Mouse (Mus musculus): ENCODE data around the gene Plcb4. TPM values are rescaled to one million over a fixed set of nuclear protein-coding genes. Genes with fewer than 3 reads are reported as not detected.
"Not testable (repeated sequence)": the region's sequence is repeated elsewhere in the genome, so short reads cannot be mapped to it uniquely, and the experiment has no call there.

The Plcb4 gene
- polyA plus RNA-seq, 1 experiment from 2014 or later, result 25.3 TPM

DNA sequence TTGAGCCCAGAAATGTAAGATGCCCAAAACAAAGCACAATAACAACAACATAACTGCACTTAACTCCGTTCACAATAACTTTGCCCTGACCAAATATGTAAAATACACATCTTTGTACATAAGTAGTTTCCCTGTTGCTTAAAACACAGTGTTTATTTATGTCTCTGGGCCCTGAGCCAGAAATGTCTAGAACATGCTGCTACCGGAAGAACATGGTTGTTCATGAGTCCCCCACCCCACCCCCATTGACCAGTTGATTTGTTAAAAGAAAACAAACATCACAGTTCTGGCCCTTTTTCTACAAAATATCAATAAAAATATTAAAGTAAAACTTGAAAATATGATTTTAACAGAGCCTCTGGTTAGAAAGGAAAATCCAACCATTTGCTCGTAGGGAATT, 49.6 kb downstream of the Plcb4 start:
- Histone ChIP-seq H3K27me3 (ENCODE audit: control insufficient read depth, insufficient read depth, low read length) (no peaks in the 10 kb centered on the region), H3K36me3 (ENCODE audit: control insufficient read depth, insufficient read depth, low read length) (no peaks in the 10 kb centered on the region), H3K9me3 (replicated peaks; ENCODE audit: control insufficient read depth, low read length) (no peaks in the 10 kb centered on the region), H3K27ac (ENCODE audit: low read length) (no peak overlapping the region), H3K4me3 (replicated peaks; ENCODE audit: low read length) (no peak overlapping the region), H3K4me1 (ENCODE audit: control insufficient read depth, insufficient read depth, low read length) (peaks cover 26% of the 10 kb centered on the region), H3K4me2 (ENCODE audit: low read depth, low read length) (no peak overlapping the region), H3K9ac (ENCODE audit: low read length) (no peak overlapping the region)
- WGBS, result 56% methylated on average over 3 of the region's 3 CpGs
- ATAC-seq (ENCODE audit: insufficient read depth, low FRiP score), result no peak

DNA sequence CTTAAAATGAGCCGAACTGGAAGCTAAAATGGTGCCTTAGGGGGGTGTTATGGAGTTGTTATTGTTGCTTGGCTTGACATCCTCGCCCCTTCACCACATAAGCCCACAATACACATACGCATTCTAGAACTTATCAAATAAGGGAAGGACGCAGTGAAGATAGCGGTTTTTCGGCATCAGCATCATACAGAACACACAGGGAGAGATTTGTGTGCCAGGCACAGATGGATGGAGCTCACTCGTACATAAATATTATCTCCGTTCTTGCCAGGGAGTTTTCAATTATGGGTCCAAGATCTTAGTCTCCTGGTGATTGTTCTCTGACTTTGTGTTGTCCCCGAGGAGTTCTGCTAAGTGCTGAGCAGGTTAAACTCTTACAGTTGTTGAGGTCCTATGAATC, 50.0 kb downstream of the Plcb4 start:
- H3K27ac ChIP-seq (ENCODE audit: low read length), result no peak overlapping the region
- no peaks in the 10 kb centered on the region for H3K36me3 ChIP-seq (ENCODE audit: control insufficient read depth, insufficient read depth, low read length)
- H3K9me3 ChIP-seq (replicated peaks; ENCODE audit: control insufficient read depth, low read length), result no peaks in the 10 kb centered on the region
- H3K4me3 ChIP-seq (replicated peaks; ENCODE audit: low read length), result no peak overlapping the region
- H3K4me2 ChIP-seq (ENCODE audit: low read depth, low read length), result no peak overlapping the region
- no peak for ATAC-seq (ENCODE audit: insufficient read depth, low FRiP score)
- whole genome bisulfite sequencing, result 87% methylated on average over 9 of the region's 9 CpGs
- peaks cover 26% of the 10 kb centered on the region for H3K4me1 ChIP-seq (ENCODE audit: control insufficient read depth, insufficient read depth, low read length)
- no peaks in the 10 kb centered on the region for H3K27me3 ChIP-seq (ENCODE audit: control insufficient read depth, insufficient read depth, low read length)
- no peak overlapping the region for H3K9ac ChIP-seq (ENCODE audit: low read length)

DNA sequence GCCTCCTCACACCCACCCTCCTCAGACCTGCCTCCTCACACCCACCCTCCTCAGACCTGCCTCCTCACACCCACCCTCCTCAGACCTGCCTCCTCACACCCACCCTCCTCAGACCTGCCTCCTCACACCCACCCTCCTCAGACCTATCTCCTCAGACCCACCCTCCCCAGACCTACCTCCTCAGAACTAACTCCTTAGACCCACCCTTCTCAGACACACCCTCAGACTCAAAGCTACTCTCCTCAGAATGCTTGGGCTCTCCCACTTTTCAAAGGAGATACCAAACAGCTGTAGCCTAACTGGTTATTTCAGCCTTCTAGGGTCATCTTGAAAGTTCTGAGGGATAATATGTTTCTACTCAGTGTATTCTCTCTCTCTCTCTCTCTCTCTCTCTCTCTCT, 50.9 kb downstream of the Plcb4 start:
- H3K36me3 ChIP-seq (ENCODE audit: control insufficient read depth, insufficient read depth, low read length); H3K4me3 ChIP-seq (replicated peaks; ENCODE audit: low read length); H3K9ac ChIP-seq (ENCODE audit: low read length); H3K4me2 ChIP-seq (ENCODE audit: low read depth, low read length); H3K27me3 ChIP-seq (ENCODE audit: control insufficient read depth, insufficient read depth, low read length); H3K27ac ChIP-seq (ENCODE audit: low read length); H3K9me3 ChIP-seq (replicated peaks; ENCODE audit: control insufficient read depth, low read length); ATAC-seq (ENCODE audit: insufficient read depth, low FRiP score): not testable (repeated sequence)
- peaks cover 26% of the 10 kb centered on the region for H3K4me1 ChIP-seq (ENCODE audit: control insufficient read depth, insufficient read depth, low read length)

DNA sequence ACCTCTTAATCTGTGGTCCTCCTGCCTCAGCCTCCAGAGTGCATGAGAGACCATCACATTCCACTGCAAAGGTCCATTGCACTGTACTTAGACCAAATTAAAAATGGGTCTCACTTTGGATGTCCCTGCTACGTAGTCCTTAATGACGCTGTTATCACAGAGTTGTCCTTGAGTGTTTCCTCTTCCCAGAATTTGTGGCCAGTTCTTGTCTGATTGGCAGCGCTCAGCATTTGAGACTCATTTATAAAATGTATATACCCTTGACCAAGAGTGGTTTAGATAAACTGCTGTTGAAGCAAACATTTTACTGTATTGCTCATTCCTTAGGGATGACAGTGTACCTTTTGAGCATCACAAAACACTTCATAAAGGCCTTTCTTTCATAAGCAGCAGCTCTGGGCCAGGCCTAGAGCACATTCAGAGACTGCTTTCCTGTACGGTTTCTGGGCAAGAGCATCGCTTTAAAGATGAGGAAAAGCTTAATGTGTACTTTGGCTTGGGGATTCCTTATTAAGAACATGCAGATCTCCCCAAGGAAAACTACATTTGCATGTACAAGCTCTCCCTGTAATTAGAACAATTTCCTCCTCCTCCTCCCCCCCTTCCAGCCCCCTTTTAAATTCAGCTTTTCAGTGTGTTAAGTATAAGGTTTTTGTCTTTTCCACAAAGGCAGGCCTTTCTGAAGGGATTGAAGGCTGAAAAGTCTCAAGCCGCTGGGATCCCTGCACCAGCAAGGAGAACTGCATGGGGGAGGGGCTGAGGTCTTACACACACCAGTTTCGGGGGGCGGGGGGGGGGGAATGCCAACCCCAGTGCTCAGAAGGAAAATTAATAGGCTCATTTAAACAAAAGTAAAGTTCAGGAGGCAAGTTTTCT, 52.5 kb downstream of the Plcb4 start:
- 37% methylated on average over 8 of the region's 8 CpGs for WGBS
- Histone ChIP-seq H3K9me3 (replicated peaks; ENCODE audit: control insufficient read depth, low read length) (no peaks in the 10 kb centered on the region), H3K4me2 (ENCODE audit: low read depth, low read length) (peak overlapping the region; percentile 40), H3K36me3 (ENCODE audit: control insufficient read depth, insufficient read depth, low read length) (no peaks in the 10 kb centered on the region), H3K27me3 (ENCODE audit: control insufficient read depth, insufficient read depth, low read length) (no peaks in the 10 kb centered on the region), H3K27ac (ENCODE audit: low read length) (peak overlapping the region; percentile 66), H3K4me3 (replicated peaks; ENCODE audit: low read length) (no peak overlapping the region), H3K9ac (ENCODE audit: low read length) (no peak overlapping the region), H3K4me1 (ENCODE audit: control insufficient read depth, insufficient read depth, low read length) (peaks cover 26% of the 10 kb centered on the region)
- ATAC-seq (ENCODE audit: insufficient read depth, low FRiP score), result peak; percentile 49; the same call in 1 of the 2 replicates

DNA sequence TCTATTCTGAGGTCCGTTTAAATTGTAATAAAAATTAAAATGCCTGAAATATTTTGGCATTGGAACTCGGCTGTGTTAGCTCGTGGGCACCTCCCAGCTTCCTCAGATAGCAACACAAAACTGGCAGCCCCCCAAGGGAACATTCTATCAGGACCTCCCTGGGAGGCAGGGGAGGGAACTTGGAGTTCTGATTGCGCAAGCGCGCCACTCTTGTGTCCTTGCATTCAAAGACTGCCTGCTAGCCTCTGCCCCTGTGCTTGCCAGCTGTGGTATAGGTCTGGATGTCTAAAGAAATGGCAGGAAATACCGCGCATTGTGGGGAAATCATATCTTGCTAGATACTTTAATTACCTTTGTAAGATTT, 53.1 kb downstream of the Plcb4 start:
- peak overlapping the region; percentile 66; the same call in 1 of the 2 replicates for H3K27ac ChIP-seq (ENCODE audit: low read length)
- H3K9me3 ChIP-seq (replicated peaks; ENCODE audit: control insufficient read depth, low read length), result no peaks in the 10 kb centered on the region
- WGBS, result 20% methylated on average over 8 of the region's 8 CpGs
- no peak overlapping the region for H3K9ac ChIP-seq (ENCODE audit: low read length)
- no peaks in the 10 kb centered on the region for H3K36me3 ChIP-seq (ENCODE audit: control insufficient read depth, insufficient read depth, low read length)
- H3K4me2 ChIP-seq (ENCODE audit: low read depth, low read length), result peak overlapping the region; percentile 40
- peaks cover 26% of the 10 kb centered on the region for H3K4me1 ChIP-seq (ENCODE audit: control insufficient read depth, insufficient read depth, low read length)
- no peaks in the 10 kb centered on the region for H3K27me3 ChIP-seq (ENCODE audit: control insufficient read depth, insufficient read depth, low read length)
- ATAC-seq (ENCODE audit: insufficient read depth, low FRiP score), result peak; percentile 83
- no peak overlapping the region for H3K4me3 ChIP-seq (replicated peaks; ENCODE audit: low read length)

DNA sequence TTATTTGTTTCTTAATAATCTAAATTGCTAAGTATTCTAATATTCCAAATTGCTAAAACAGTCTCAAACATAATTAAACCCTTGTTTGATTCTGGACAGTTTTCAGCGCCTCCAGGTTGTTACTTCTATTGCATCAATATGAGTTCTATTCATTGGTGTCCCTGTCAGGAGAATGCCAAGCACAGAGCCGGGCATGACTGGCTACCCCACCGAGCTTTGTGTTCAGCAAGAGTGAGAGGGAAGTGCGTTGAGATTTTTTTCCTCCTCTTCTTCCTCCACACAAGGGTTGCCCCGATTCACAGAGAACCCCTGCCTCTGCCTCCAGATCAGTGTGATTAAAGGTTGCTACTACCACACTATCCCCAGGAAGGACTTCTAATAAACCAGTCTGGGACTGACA, 53.5 kb downstream of the Plcb4 start:
- H3K4me1 ChIP-seq (ENCODE audit: control insufficient read depth, insufficient read depth, low read length), result peaks cover 30% of the 10 kb centered on the region
- no peak overlapping the region for H3K4me2 ChIP-seq (ENCODE audit: low read depth, low read length)
- H3K9ac ChIP-seq (ENCODE audit: low read length), result no peak overlapping the region
- no peak for ATAC-seq (ENCODE audit: insufficient read depth, low FRiP score)
- no peaks in the 10 kb centered on the region for H3K36me3 ChIP-seq (ENCODE audit: control insufficient read depth, insufficient read depth, low read length)
- no peak overlapping the region; the same call in 1 of the 2 replicates for H3K27ac ChIP-seq (ENCODE audit: low read length)
- H3K9me3 ChIP-seq (replicated peaks; ENCODE audit: control insufficient read depth, low read length), result no peaks in the 10 kb centered on the region
- H3K4me3 ChIP-seq (replicated peaks; ENCODE audit: low read length), result no peak overlapping the region
- 56% methylated on average over 5 of the region's 5 CpGs for WGBS
- H3K27me3 ChIP-seq (ENCODE audit: control insufficient read depth, insufficient read depth, low read length), result no peaks in the 10 kb centered on the region

DNA sequence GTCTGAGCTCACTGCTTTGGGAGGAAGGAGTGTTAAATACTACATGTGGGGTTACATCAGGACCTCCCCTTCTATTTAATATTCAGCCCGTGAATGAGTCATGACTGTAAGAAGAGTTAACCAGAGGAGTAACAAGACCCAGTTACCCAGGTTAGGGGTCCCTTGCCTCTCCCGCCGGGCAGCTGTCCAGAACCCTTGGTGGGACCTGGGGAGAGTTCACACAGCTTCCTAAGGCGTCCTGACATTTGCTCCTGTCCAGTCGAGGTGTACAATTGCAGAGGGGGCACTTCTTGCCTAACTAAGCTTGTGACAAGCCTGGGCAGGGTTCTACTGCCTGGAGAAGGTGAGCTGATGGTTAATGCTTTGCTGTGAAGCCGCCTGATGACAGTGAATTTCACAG, 54.1 kb downstream of the Plcb4 start:
- Histone ChIP-seq H3K4me1 (ENCODE audit: control insufficient read depth, insufficient read depth, low read length) (peaks cover 35% of the 10 kb centered on the region), H3K9ac (ENCODE audit: low read length) (no peak overlapping the region), H3K36me3 (ENCODE audit: control insufficient read depth, insufficient read depth, low read length) (no peaks in the 10 kb centered on the region), H3K27me3 (ENCODE audit: control insufficient read depth, insufficient read depth, low read length) (no peaks in the 10 kb centered on the region), H3K4me2 (ENCODE audit: low read depth, low read length) (no peak overlapping the region), H3K9me3 (replicated peaks; ENCODE audit: control insufficient read depth, low read length) (no peaks in the 10 kb centered on the region), H3K4me3 (replicated peaks; ENCODE audit: low read length) (no peak overlapping the region), H3K27ac (ENCODE audit: low read length) (no peak overlapping the region)
- no peak for ATAC-seq (ENCODE audit: insufficient read depth, low FRiP score)
- 72% methylated on average over 6 of the region's 6 CpGs for WGBS

DNA sequence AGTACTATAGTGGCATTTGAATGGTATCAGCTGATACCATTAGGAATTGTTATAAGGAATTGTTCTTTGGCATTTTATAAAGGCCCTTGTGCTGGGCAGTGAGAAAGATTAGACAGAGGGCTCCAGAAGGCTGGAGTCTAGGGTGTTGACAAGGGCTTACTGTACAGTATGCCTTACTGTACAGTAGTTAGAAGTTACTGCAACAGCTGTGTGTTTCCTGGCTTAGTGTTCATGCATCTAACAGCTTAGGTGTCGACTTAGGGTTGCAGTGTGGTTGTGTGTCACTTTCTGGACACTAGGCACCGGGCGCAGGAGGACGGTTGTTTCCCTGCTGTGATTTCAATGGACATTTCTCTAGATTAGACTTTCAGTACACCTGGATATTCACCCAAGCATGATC, 57.4 kb downstream of the Plcb4 start:
- 89% methylated on average over 4 of the region's 4 CpGs for WGBS
- no peak for ATAC-seq (ENCODE audit: insufficient read depth, low FRiP score)

DNA sequence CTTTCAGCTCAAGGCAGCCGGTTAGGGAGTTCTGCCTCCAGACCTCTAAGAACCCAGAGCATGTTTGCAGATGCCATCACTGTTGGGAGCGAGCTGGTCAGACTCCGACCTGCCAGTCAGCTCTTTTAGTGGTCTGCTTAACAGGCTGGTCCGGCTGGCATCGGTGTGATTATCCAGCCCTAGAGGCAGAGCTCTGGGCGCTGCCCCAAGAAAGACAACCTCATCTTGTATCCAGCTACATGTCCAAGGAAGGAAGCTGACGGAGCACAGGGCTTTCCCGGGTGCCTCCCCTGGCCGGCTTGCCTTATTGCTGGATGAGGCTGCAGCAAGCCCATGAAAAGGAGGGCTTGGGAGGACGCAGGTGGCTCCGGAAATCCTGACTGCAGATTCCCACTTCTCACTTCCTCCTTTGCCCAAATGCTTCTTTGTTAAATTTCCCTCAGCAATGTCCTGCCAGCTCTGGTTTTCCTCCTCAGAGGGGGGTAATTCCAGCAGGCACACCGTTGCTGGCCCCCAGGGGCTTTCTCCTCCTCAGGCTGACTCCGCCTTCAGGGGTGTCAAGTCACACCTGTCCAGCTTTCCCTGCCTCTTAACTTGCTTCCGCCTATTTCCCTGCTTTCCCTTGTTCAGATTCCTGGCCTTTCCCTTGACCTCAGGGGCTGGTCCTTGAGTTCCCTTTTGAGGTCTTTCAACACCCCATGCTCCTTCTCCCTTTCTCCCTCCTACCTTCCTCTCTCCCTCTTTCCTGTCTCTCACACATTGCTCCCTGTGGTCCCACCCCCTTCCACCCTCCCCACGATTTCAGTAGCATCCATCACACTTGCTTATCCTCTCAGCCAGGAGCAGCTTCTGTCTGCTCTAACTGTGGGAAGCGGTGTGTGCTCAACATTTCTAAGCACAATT, 58.7 kb downstream of the Plcb4 start:
- peak overlapping the region; percentile 51 for H3K9ac ChIP-seq (ENCODE audit: low read length)
- ATAC-seq (ENCODE audit: insufficient read depth, low FRiP score), result peak; percentile 60; the same call in 1 of the 2 replicates

More for the DNA sequence above, 57.4 kb downstream of the Plcb4 start:
- Histone ChIP-seq H3K4me1 (ENCODE audit: control insufficient read depth, insufficient read depth, low read length) (peaks cover 26% of the 10 kb centered on the region), H3K36me3 (ENCODE audit: control insufficient read depth, insufficient read depth, low read length) (no peaks in the 10 kb centered on the region), H3K9ac (ENCODE audit: low read length) (no peak overlapping the region), H3K27me3 (ENCODE audit: control insufficient read depth, insufficient read depth, low read length) (no peaks in the 10 kb centered on the region), H3K4me2 (ENCODE audit: low read depth, low read length) (no peak overlapping the region), H3K9me3 (replicated peaks; ENCODE audit: control insufficient read depth, low read length) (no peaks in the 10 kb centered on the region), H3K4me3 (replicated peaks; ENCODE audit: low read length) (no peak overlapping the region), H3K27ac (ENCODE audit: low read length) (no peak overlapping the region)

More for the DNA sequence above, 58.7 kb downstream of the Plcb4 start:
- Histone ChIP-seq H3K36me3 (ENCODE audit: control insufficient read depth, insufficient read depth, low read length) (no peaks in the 10 kb centered on the region), H3K27me3 (ENCODE audit: control insufficient read depth, insufficient read depth, low read length) (no peaks in the 10 kb centered on the region), H3K4me2 (ENCODE audit: low read depth, low read length) (peak overlapping the region; percentile 47), H3K9me3 (replicated peaks; ENCODE audit: control insufficient read depth, low read length) (no peaks in the 10 kb centered on the region), H3K4me3 (replicated peaks; ENCODE audit: low read length) (peak overlapping the region; percentile 27), H3K4me1 (ENCODE audit: control insufficient read depth, insufficient read depth, low read length) (peaks cover 15% of the 10 kb centered on the region), H3K27ac (ENCODE audit: low read length) (peak overlapping the region; percentile 29; the same call in 1 of the 2 replicates)
- WGBS, result 21% methylated on average over 16 of the region's 16 CpGs

Data from stomach, embryonic 16.5 days (tissue).